31 mouse cellular contexts compared by ENCODE assay signal in genomic region chr11:49092786-49093185, GRCm38 (mm10). TPM values are rescaled to one million over a fixed set of nuclear protein-coding genes. Genes with fewer than 3 reads are reported as not detected.
DNase-seq lines count a peak whose midpoint lies in the region; ATAC-seq and TF ChIP-seq lines count a peak whose summit lies in the region.
"Had no signal": no experiment of that assay in that cellular context is flagged by ENCODE, and none has a peak within 500 bp of the region (broad histone marks: within the 10 kb centered on the region; RNA-seq: fewer than 3 reads in every experiment).

No protein-coding gene starts in this region.

- peaks cover 26% of the 10 kb centered on the region for H3K4me1 ChIP-seq in thymus, adult 2 months (replicated peaks; ENCODE audit: control insufficient read depth, insufficient read depth, low read length)
- H3K4me1 ChIP-seq: hindbrain, embryonic 15.5 days; neural tube, embryonic 13.5 days had no signal

- peak overlapping the region; percentile 94 for H3K27ac ChIP-seq in thymus, adult 2 months (ENCODE audit: control insufficient read depth, insufficient read depth, low read length)
- peak overlapping the region; percentile 24; the same call in 1 of the 2 replicates for H3K27ac ChIP-seq in macrophage
- H3K27ac ChIP-seq: forebrain, embryonic 10.5 days; gastrocnemius, adult 2 months; hindbrain, embryonic 15.5 days; limb, embryonic 15.5 days; lung, embryonic 15.5 days; midbrain, embryonic 12.5 days; neural tube, embryonic 13.5 days had no signal

- no peak for DNase-seq in thymus, adult 2 months
- no peak for DNase-seq in thymus, postnatal 10 days (ENCODE audit: low spot score in 2 of 2)
- no peak for DNase-seq in layer of hippocampus, postnatal 25 days (ENCODE audit: extremely low spot score in 1 of 2, low spot score in 1 of 2)
- no peak for DNase-seq in kidney, adult 8-10 months
- DNase-seq in kidney, postnatal 25 days, result no peak
- DNase-seq: adrenal gland, postnatal 14 days; cerebellum, postnatal 14 days; gastrocnemius, adult 2 months; heart, adult 18-20 months; heart, postnatal 4 days; lung, postnatal 4 days; right cerebral cortex, adult 18-20 months had no signal

- no peak overlapping the region for H3K4me3 ChIP-seq in thymus, adult 2 months (ENCODE audit: control insufficient read depth, insufficient read depth, low read length)
- no peak overlapping the region for H3K4me3 ChIP-seq in macrophage (ENCODE audit: inconsistent target)
- H3K4me3 ChIP-seq: forebrain, embryonic 10.5 days; gastrocnemius, adult 2 months; hindbrain, embryonic 15.5 days; limb, embryonic 15.5 days; lung, embryonic 15.5 days; midbrain, embryonic 12.5 days; neural tube, embryonic 13.5 days had no signal

- H3K36me3 ChIP-seq in thymus, adult 2 months (ENCODE audit: control insufficient read depth, insufficient read depth, low read length), result peaks cover 19% of the 10 kb centered on the region
- H3K36me3 ChIP-seq in macrophage (ENCODE audit: inconsistent target), result peaks cover 45% of the 10 kb centered on the region
- H3K36me3 ChIP-seq: forebrain, embryonic 10.5 days; hindbrain, embryonic 15.5 days; limb, embryonic 15.5 days; lung, embryonic 15.5 days; midbrain, embryonic 12.5 days; neural tube, embryonic 13.5 days had no signal

- peaks cover 100% of the 10 kb centered on the region for H3K79me2 ChIP-seq in macrophage (ENCODE audit: inconsistent target)

- ATAC-seq in granulocyte monocyte progenitor cell, adult 5-6 weeks (replicated peaks; ENCODE audit: poor library complexity, severe bottlenecking), result peak; percentile 64
- ATAC-seq: intestine, embryonic 16.5 days had no signal

- no peaks in the 10 kb centered on the region for H3K27me3 ChIP-seq in thymus, adult 2 months (ENCODE audit: control insufficient read depth, insufficient read depth, low read length)
- H3K27me3 ChIP-seq: hindbrain, embryonic 15.5 days; limb, embryonic 15.5 days; lung, embryonic 15.5 days; midbrain, embryonic 12.5 days; neural tube, embryonic 13.5 days had no signal

- TF ChIP-seq CTCF in thymus, adult 2 months (IDR thresholded peaks at IDR 0.05; ENCODE audit: borderline replicate concordance, control insufficient read depth, extremely low read depth, insufficient read depth, low read length, poor library complexity), result no peak

- TF ChIP-seq POLR2A in thymus, adult 2 months (IDR thresholded peaks at IDR 0.05; ENCODE audit: control insufficient read depth, extremely low read depth, insufficient read depth, low read length, poor library complexity), result no peak

- 46% methylated on average over 2 of the region's 2 CpGs for WGBS in thymus, adult 2 months
- WGBS in macrophage (ENCODE audit: missing documents), result 20% methylated on average over 2 of the region's 2 CpGs

RNA-seq across cellular contexts. Expression of gene Ifi47, which starts 16.4 kb away (rescaled TPM):
- 37.5 and 45.3 TPM in 2 replicates for polyA plus RNA-seq in thymus, adult 2 months (2012; rRNA removed)
- total RNA-seq in granulocyte monocyte progenitor cell, adult 5-6 weeks (2014; fragmentation: Nextera tagmentation), result 84.9 and 101 TPM in 2 replicates
- 45.8 and 73.5 TPM in 2 replicates for total RNA-seq in granulocyte monocyte progenitor cell, adult 5-6 weeks (2017)
- total RNA-seq in macrophage (2018; cell fraction: chromatin; rRNA removed), result 100 to 1,000 TPM in 13 of 26 experiments, 10 to 100 TPM in 11, 1 to 10 TPM in 2; 6.9 to 403 (median 98.1) TPM
- 100 to 1,000 TPM in 15 of 26 experiments, 10 to 100 TPM in 11; 52.2 to 394 (median 215) TPM for total RNA-seq in macrophage (2018; cell fraction: cytosol; rRNA removed)
- 100 to 1,000 TPM in 16 of 26 experiments, 10 to 100 TPM in 10; 27.4 to 356 (median 184) TPM for total RNA-seq in macrophage (2018; cell fraction: nucleus; rRNA removed)
- 34.8 to 249 TPM (median 64.0 TPM) in 3 replicates for polyA plus RNA-seq in macrophage (2018)
- total RNA-seq in layer of hippocampus, postnatal 25 days (2021), result under 1 TPM; 0.33 to 0.44 TPM

RNA-seq across cellular contexts. Expression of gene Olfr1396, which starts 21.9 kb away (rescaled TPM):
- polyA plus RNA-seq in thymus, adult 2 months (2012; rRNA removed), result 0.19 TPM in 1 of 2 replicates, not detected in the other
- not detected in 2 replicates for total RNA-seq in granulocyte monocyte progenitor cell, adult 5-6 weeks (2014; fragmentation: Nextera tagmentation)
- not detected in 2 replicates for total RNA-seq in granulocyte monocyte progenitor cell, adult 5-6 weeks (2017)
- under 1 TPM in 2 of 26 experiments, not detected in 24; 0.38 to 0.63 TPM for total RNA-seq in macrophage (2018; cell fraction: chromatin; rRNA removed)
- not detected for total RNA-seq in macrophage (2018; cell fraction: cytosol; rRNA removed)
- under 1 TPM in 2 of 26 experiments, not detected in 24; 0.14 to 0.36 TPM for total RNA-seq in macrophage (2018; cell fraction: nucleus; rRNA removed)
- polyA plus RNA-seq in macrophage (2018), result not detected in 3 replicates
- not detected for total RNA-seq in layer of hippocampus, postnatal 25 days (2021)
- total RNA-seq: ES-E14; gastrocnemius, adult 2 months; layer of hippocampus, adult 18-20 months; left cerebral cortex, postnatal 36 days; monocyte, adult 5-6 weeks had no signal
- polyA plus RNA-seq: brain, embryonic 14.5 days; C2C12; forebrain, embryonic 10.5 days; heart, embryonic 14.5 days; hindbrain, embryonic 15.5 days; intestine, embryonic 16.5 days; kidney, embryonic 16.5 days; limb, embryonic 15.5 days; lung, embryonic 15.5 days; midbrain, embryonic 12.5 days; neural tube, embryonic 13.5 days; stomach, embryonic 16.5 days had no signal

RNA-seq across cellular contexts. Expression of gene Tgtp2, which starts 28.8 kb away (rescaled TPM):
- 26.0 and 29.1 TPM in 2 replicates for polyA plus RNA-seq in thymus, adult 2 months (2012; rRNA removed)
- 6.8 and 8.9 TPM in 2 replicates for total RNA-seq in granulocyte monocyte progenitor cell, adult 5-6 weeks (2014; fragmentation: Nextera tagmentation)
- 27.9 and 40.5 TPM in 2 replicates for total RNA-seq in granulocyte monocyte progenitor cell, adult 5-6 weeks (2017)
- 100 to 1,000 TPM in 13 of 26 experiments, 10 to 100 TPM in 8, 1 to 10 TPM in 5; 3.2 to 381 (median 96.4) TPM for total RNA-seq in macrophage (2018; cell fraction: chromatin; rRNA removed)
- total RNA-seq in macrophage (2018; cell fraction: cytosol; rRNA removed), result 100 to 1,000 TPM in 14 of 26 experiments, 10 to 100 TPM in 12; 22.0 to 727 (median 214) TPM
- total RNA-seq in macrophage (2018; cell fraction: nucleus; rRNA removed), result 100 to 1,000 TPM in 15 of 26 experiments, 10 to 100 TPM in 11; 14.5 to 657 (median 295) TPM
- 27.3 to 134 TPM (median 32.0 TPM) in 3 replicates for polyA plus RNA-seq in macrophage (2018)
- total RNA-seq in layer of hippocampus, postnatal 25 days (2021), result under 1 TPM; 0.45 to 0.62 TPM
- total RNA-seq: ES-E14; heart, postnatal 4 days; layer of hippocampus, adult 18-20 months had no signal
- polyA plus RNA-seq: forebrain, embryonic 10.5 days; heart, embryonic 14.5 days; hindbrain, embryonic 15.5 days had no signal

RNA-seq across cellular contexts. Expression of gene 9930111J21Rik2, which starts 41.7 kb away (rescaled TPM):
- polyA plus RNA-seq in thymus, adult 2 months (2012; rRNA removed), result 4.0 and 4.1 TPM in 2 replicates
- total RNA-seq in granulocyte monocyte progenitor cell, adult 5-6 weeks (2014; fragmentation: Nextera tagmentation), result 40.1 and 45.9 TPM in 2 replicates
- 29.3 and 35.2 TPM in 2 replicates for total RNA-seq in granulocyte monocyte progenitor cell, adult 5-6 weeks (2017)
- total RNA-seq in macrophage (2018; cell fraction: chromatin; rRNA removed), result 100 to 1,000 TPM in 21 of 26 experiments, 10 to 100 TPM in 5; 39.0 to 542 (median 279) TPM
- 100 to 1,000 TPM in 19 of 26 experiments, 10 to 100 TPM in 7; 41.5 to 220 (median 127) TPM for total RNA-seq in macrophage (2018; cell fraction: cytosol; rRNA removed)
- total RNA-seq in macrophage (2018; cell fraction: nucleus; rRNA removed), result 100 to 1,000 TPM in 19 of 26 experiments, 10 to 100 TPM in 7; 48.5 to 419 (median 203) TPM
- 39.3 to 117 TPM (median 92.6 TPM) in 3 replicates for polyA plus RNA-seq in macrophage (2018)
- 1 to 10 TPM in 1 of 2 experiments, under 1 TPM in 1; 0.86 to 1.5 TPM for total RNA-seq in layer of hippocampus, postnatal 25 days (2021)

RNA-seq across cellular contexts. Expression of gene Olfr1395, which starts 49.3 kb away (rescaled TPM):
- not detected in 2 replicates for polyA plus RNA-seq in thymus, adult 2 months (2012; rRNA removed)
- total RNA-seq in granulocyte monocyte progenitor cell, adult 5-6 weeks (2014; fragmentation: Nextera tagmentation), result not detected in 2 replicates
- total RNA-seq in granulocyte monocyte progenitor cell, adult 5-6 weeks (2017), result not detected in 2 replicates
- 1 to 10 TPM in 6 of 26 experiments, under 1 TPM in 4, not detected in 16; 0.63 to 2.4 (median 1.2) TPM for total RNA-seq in macrophage (2018; cell fraction: chromatin; rRNA removed)
- under 1 TPM in 6 of 26 experiments, not detected in 20; 0.06 to 0.10 (median 0.07) TPM for total RNA-seq in macrophage (2018; cell fraction: cytosol; rRNA removed)
- total RNA-seq in macrophage (2018; cell fraction: nucleus; rRNA removed), result under 1 TPM in 8 of 26 experiments, not detected in 18; 0.15 to 0.72 (median 0.36) TPM
- polyA plus RNA-seq in macrophage (2018), result not detected in 3 replicates
- not detected for total RNA-seq in layer of hippocampus, postnatal 25 days (2021)
- total RNA-seq: adrenal gland, postnatal 14 days; ES-E14; gastrocnemius, adult 2 months; heart, adult 18-20 months; heart, postnatal 4 days; layer of hippocampus, adult 18-20 months; left cerebral cortex, postnatal 36 days; monocyte, adult 5-6 weeks had no signal
- polyA plus RNA-seq: brain, embryonic 14.5 days; C2C12; forebrain, embryonic 10.5 days; heart, embryonic 14.5 days; hindbrain, embryonic 15.5 days; intestine, embryonic 16.5 days; kidney, embryonic 16.5 days; limb, embryonic 15.5 days; lung, embryonic 15.5 days; midbrain, embryonic 12.5 days; neural tube, embryonic 13.5 days; stomach, embryonic 16.5 days; urinary bladder, adult 2 months had no signal

Comparison
In these comparisons a context has a peak if more than half of its experiments do, and no peak if none do; other contexts are left out.
1. RNA of gene Ifi47, which starts 16.4 kb away (total RNA-seq): 45.8 to 101 TPM in granulocyte monocyte progenitor cell, adult 5-6 weeks; 0.33 to 0.44 TPM in layer of hippocampus, postnatal 25 days; every median in the first group is over 10 times any median in the second.
2. RNA of gene Tgtp2, which starts 28.8 kb away (total RNA-seq): 6.8 to 40.5 TPM in granulocyte monocyte progenitor cell, adult 5-6 weeks; 0.45 to 0.62 TPM in layer of hippocampus, postnatal 25 days; every median in the first group is over 4 times any median in the second.